Mouse (Mus musculus) stomach, embryonic 14.5 days (tissue): ENCODE results near the gene Hrc. TPM values are rescaled to one million over a fixed set of nuclear protein-coding genes. Genes with fewer than 3 reads are reported as not detected.
"Not testable (repeated sequence)": the region's sequence is repeated elsewhere in the genome, so short reads cannot be mapped to it uniquely, and the experiment has no call there.

Experiments
- ATAC-seq: fragments of 200-750 bp; cut with Nextera tagmentation; 2 replicates; pipeline ENCODE4 v1.8.0; 2017; ENCODE audit warnings: low read depth, moderate TSS enrichment; ENCODE audit not compliant: insufficient number of reproducible peaks, insufficient read depth, low FRiP score
- H3K27ac ChIP-seq: fragments of 300-500 bp; sonication (generic); 2 replicates; pipeline ENCODE4 v1.5.1; 2014; ENCODE audit warnings: mild to moderate bottlenecking, low read length, moderate library complexity, mixed read lengths
- H3K27me3 ChIP-seq: fragments of 300-500 bp; sonication (generic); 2 replicates; pipeline ENCODE4 v1.6.1; 2014; ENCODE audit warnings: low read length, control low read depth, mixed read lengths; ENCODE audit not compliant: control insufficient read depth, insufficient read depth
- H3K36me3 ChIP-seq: fragments of 300-500 bp; sonication (generic); 2 replicates; pipeline ENCODE4 v1.6.1; 2014; ENCODE audit warnings: mild to moderate bottlenecking, control low read depth, low read length, moderate library complexity, mixed read lengths; ENCODE audit not compliant: control insufficient read depth, insufficient read depth
- H3K4me1 ChIP-seq: fragments of 300-500 bp; sonication (generic); 2 replicates; pipeline ENCODE4 v1.6.1; 2014; ENCODE audit warnings: low read length, control low read depth, mixed read lengths; ENCODE audit not compliant: control insufficient read depth, insufficient read depth
- H3K4me2 ChIP-seq: fragments of 300-500 bp; sonication (generic); replicated peaks from 2 replicates; pipeline ENCODE4 v1.6.1; 2014; ENCODE audit warnings: low read depth, low read length, control low read depth
- H3K4me3 ChIP-seq: fragments of 300-500 bp; sonication (generic); 2 replicates; pipeline ENCODE4 v1.5.1; 2014; ENCODE audit warnings: low read depth, low read length, control low read depth
- H3K9ac ChIP-seq: fragments of 300-500 bp; sonication (generic); replicated peaks from 2 replicates; pipeline ENCODE4 v1.6.1; 2014; ENCODE audit warnings: low read depth, mild to moderate bottlenecking, control low read depth, low read length, moderate library complexity, mixed read lengths
- H3K9me3 ChIP-seq: fragments of 300-500 bp; sonication (generic); 2 replicates; pipeline ENCODE4 v1.6.1; 2016; ENCODE audit warnings: low read depth, low read length, control low read depth; ENCODE audit not compliant: control insufficient read depth
- WGBS: fragments of 180-500 bp; shearing (Covaris S2); extraction: QIAGEN DNeasy Blood & Tissue Kit; methylation state at CpG from one replicate; pipeline ENCODE4 v1.1.7; 2014; 5-methylcytosine and 5-hydroxymethylcytosine counted together
- polyA plus RNA-seq: library from polyadenylated mRNA; unstranded; fragments of >200 nt; fragmentation: Nextera tagmentation; extraction: Ambion mirVana; gene quantifications from 2 replicates; pipeline ENCODE4 v1.2.1, GENCODE M21; 2014

Hrc gene
- polyA plus RNA-seq, 1 experiment from 2014 or later: 1.8 TPM

DNA sequence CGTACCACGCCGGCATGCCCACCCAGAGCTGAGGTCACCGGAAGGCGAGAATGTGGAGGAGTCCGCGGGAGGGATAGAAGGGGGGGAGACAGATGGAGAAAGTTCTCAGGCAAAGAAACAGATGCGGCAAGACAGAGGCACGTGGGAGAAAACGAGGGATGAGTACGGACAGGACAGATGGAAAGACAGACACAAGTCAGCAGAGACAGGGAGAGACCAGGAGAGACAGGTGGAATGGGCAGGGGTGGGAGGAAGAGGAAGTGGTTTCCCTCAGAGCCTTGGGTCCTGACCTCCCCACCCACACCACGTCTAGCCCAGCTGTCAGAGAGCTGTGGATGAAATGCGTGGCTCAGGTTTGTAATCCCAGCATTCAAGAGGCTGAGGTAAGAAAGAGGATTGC lies 11.8 kb downstream of the Hrc start:
- Histone ChIP-seq H3K9ac (no peak overlapping the region), H3K27ac (no peak overlapping the region), H3K4me2 (no peak overlapping the region), H3K4me3 (no peak overlapping the region), H3K36me3 (no peaks in the 10 kb centered on the region), H3K4me1 (no peaks in the 10 kb centered on the region), H3K9me3 (no peaks in the 10 kb centered on the region), H3K27me3 (no peaks in the 10 kb centered on the region)
- ATAC-seq: no peak
- WGBS: 65% methylated on average over 13 of the region's 13 CpGs

- H3K4me3 ChIP-seq: no peak overlapping the region
- H3K27me3 ChIP-seq: no peaks in the 10 kb centered on the region
- WGBS: 18% methylated on average over 5 of the region's 5 CpGs
- no peak for ATAC-seq
- no peak overlapping the region for H3K27ac ChIP-seq
- no peak overlapping the region for H3K4me2 ChIP-seq
- no peak overlapping the region for H3K9ac ChIP-seq
- H3K36me3 ChIP-seq: no peaks in the 10 kb centered on the region
- no peaks in the 10 kb centered on the region for H3K9me3 ChIP-seq
- no peaks in the 10 kb centered on the region for H3K4me1 ChIP-seq
Measured at GRCm38 (mm10) chr7:45353041-45353440, 18.0 kb downstream of the Hrc start.

- Histone ChIP-seq H3K4me1 (no peaks in the 10 kb centered on the region), H3K9ac (no peak overlapping the region), H3K27me3 (no peaks in the 10 kb centered on the region), H3K4me2 (no peak overlapping the region), H3K27ac (no peak overlapping the region), H3K9me3 (no peaks in the 10 kb centered on the region), H3K4me3 (no peak overlapping the region), H3K36me3 (no peaks in the 10 kb centered on the region)
- ATAC-seq: no peak
- 70% methylated on average over 15 of the region's 15 CpGs for WGBS
Measured at GRCm38 (mm10) chr7:45355318-45356020, 20.4 kb downstream of the Hrc start.

DNA sequence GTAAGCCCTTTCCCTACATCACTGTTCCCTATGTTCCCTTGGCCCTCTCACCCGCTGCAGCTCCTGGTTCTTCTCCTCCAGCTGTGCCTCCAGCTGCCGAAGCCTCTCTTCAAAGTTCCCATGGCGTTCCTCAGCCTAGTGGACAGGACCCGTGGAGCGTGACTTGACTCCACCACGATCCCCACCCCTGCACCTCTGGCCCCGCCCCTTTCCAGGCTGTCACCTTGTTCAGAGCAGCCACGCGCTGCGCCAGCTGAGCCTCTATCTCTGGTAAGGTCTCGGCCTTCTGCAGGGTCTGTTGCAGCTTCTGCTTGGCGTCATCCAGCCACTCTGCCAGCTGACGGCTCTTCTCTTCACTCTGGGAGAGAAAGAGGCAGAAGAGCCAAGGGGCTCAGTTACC lies 21.0 kb downstream of the Hrc start:
- Histone ChIP-seq H3K4me2 (no peak overlapping the region), H3K4me3 (no peak overlapping the region), H3K27ac (no peak overlapping the region), H3K27me3 (0 out of 2 replicates have a peak, but pooled peaks cover under 1% of the 10 kb centered on the region), H3K36me3 (no peaks in the 10 kb centered on the region), H3K9me3 (no peaks in the 10 kb centered on the region), H3K9ac (no peak overlapping the region), H3K4me1 (no peaks in the 10 kb centered on the region)
- 47% methylated on average over 13 of the region's 13 CpGs for WGBS
- no peak; the same call in 1 of the 2 replicates for ATAC-seq

DNA sequence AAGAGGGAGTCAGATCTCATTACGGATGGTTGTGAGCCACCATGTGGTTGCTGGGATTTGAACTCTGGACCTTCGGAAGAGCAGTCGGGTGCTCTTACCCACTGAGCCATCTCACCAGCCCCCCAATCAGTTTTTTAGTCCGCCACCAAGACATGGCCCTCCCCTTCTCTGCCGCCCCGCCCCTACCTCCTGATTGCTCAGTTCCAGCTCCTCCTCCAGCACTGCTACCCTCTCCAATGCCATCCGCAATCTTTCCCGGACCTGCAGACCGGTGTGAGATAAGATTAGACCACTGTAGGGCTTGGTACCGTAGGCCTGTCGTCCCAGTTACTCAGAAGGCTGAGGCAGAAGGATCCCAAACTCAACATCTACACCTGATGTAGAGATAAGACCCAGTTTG lies 24.0 kb downstream of the Hrc start:
- not testable (repeated sequence) for ATAC-seq, H3K4me1 ChIP-seq, H3K27ac ChIP-seq, H3K4me2 ChIP-seq, H3K9ac ChIP-seq, H3K9me3 ChIP-seq, H3K4me3 ChIP-seq, H3K36me3 ChIP-seq
- peaks cover 17% of the 10 kb centered on the region; the same call in 1 of the 2 replicates for H3K27me3 ChIP-seq
- WGBS: 59% methylated on average over 10 of the region's 11 CpGs

GRCm38 (mm10) chr7:45360404-45361125 lies 25.5 kb downstream of the Hrc start:
- 50% methylated on average over 18 of the region's 18 CpGs for WGBS
- no peaks in the 10 kb centered on the region for H3K36me3 ChIP-seq
- no peak for ATAC-seq

GRCm38 (mm10) chr7:45361243-45361804 lies 26.2 kb downstream of the Hrc start:
- WGBS: under 1% methylated on average over 43 of the region's 43 CpGs
- Histone ChIP-seq H3K4me3 (peak overlapping the region; percentile 32), H3K27me3 (peaks cover 26% of the 10 kb centered on the region; the same call in 1 of the 2 replicates), H3K36me3 (no peaks in the 10 kb centered on the region), H3K9me3 (no peaks in the 10 kb centered on the region), H3K4me1 (peaks cover 12% of the 10 kb centered on the region; the same call in 1 of the 2 replicates), H3K27ac (no peak overlapping the region), H3K4me2 (peak overlapping the region; percentile 73), H3K9ac (0 out of 2 replicates have a peak overlapping the region, but pooled peaks have one; percentile 10)
- peak; percentile 80 for ATAC-seq

More at GRCm38 (mm10) chr7:45360404-45361125, 25.5 kb downstream of the Hrc start:
- Histone ChIP-seq H3K4me1 (peaks cover 7% of the 10 kb centered on the region; the same call in 1 of the 2 replicates), H3K27me3 (peaks cover 21% of the 10 kb centered on the region; the same call in 1 of the 2 replicates), H3K27ac (no peak overlapping the region), H3K9me3 (no peaks in the 10 kb centered on the region), H3K4me2 (peak overlapping the region; percentile 73; the same call in 1 of the 2 replicates), H3K9ac (no peak overlapping the region), H3K4me3 (no peak overlapping the region)

DNA sequence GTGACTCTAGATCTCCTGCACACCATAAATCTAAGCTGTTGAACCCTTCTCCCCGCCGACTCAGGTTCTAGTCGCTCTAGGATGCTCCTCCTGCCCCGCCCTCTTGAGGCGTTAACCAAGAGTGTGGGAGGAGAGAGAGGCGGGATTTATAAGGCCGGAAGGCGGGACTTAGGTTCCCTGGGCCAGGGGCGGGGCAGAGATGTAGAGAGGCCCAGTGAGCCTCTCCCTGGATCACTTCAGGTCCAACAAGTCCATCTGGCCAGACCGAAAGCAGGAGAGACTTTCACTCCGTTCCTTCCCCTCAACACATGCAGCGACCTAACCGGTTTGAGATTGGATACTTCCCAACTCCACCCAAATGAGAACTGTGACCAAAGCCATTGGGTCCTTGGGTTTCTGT lies 27.7 kb downstream of the Hrc start:
- no peak overlapping the region for H3K4me2 ChIP-seq
- H3K9me3 ChIP-seq: no peaks in the 10 kb centered on the region
- WGBS: 6% methylated on average over 13 of the region's 13 CpGs
- no peak overlapping the region for H3K4me3 ChIP-seq
- no peak overlapping the region for H3K27ac ChIP-seq
- no peaks in the 10 kb centered on the region for H3K36me3 ChIP-seq
- H3K27me3 ChIP-seq: peaks cover 26% of the 10 kb centered on the region; the same call in 1 of the 2 replicates
- ATAC-seq: no peak
- peaks cover 15% of the 10 kb centered on the region; the same call in 1 of the 2 replicates for H3K4me1 ChIP-seq
- no peak overlapping the region for H3K9ac ChIP-seq
